18 mouse cellular contexts compared by ENCODE assay signal in the genomic region with DNA sequence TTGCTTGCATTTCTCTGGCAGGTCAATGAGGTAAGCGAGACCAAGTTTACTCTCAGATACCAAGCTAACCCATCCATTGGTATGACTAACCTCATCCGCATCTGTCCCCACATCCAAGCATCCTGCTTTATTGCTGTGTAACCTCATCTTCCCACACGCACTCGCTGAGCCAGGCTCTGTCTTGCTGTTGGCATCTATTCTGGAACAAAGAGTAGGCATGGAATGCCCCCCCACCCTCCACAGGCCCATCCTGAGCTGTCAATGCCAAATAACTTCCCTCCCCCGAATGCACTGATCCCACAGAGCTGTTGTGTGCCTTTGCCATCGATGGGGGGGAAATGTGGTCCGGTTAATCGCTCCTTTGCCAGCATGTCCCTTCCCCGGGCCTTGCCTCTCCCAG.
DNase-seq lines count a peak whose midpoint lies in the region; TF ChIP-seq lines count a peak whose summit lies in the region.
"Had no signal": no experiment of that assay in that cellular context is flagged by ENCODE, and none has a peak within 500 bp of the region (broad histone marks: within the 10 kb centered on the region; RNA-seq: fewer than 3 reads in every experiment).

No protein-coding gene starts in this region.

- peak overlapping the region; percentile 24; the same call in 1 of the 2 replicates for H3K27ac ChIP-seq in cortical plate, adult 2 months (ENCODE audit: insufficient read depth, low read length)
- H3K27ac ChIP-seq: embryonic facial prominence, embryonic 10.5 days; heart, embryonic 13.5 days; hindbrain, embryonic 15.5 days had no signal

- DNase-seq in frontal cortex, adult 2 months (ENCODE audit: extremely low spot score in 1 of 2, low spot score in 1 of 2) = peak; percentile 52 to 67
- no peak for DNase-seq in frontal cortex, postnatal 10 days (ENCODE audit: low spot score in 2 of 2)
- DNase-seq in layer of hippocampus, adult 9-11 months = peak; percentile 74
- DNase-seq in layer of hippocampus, adult 9-10 months (ENCODE audit: low spot score) = no peak
- DNase-seq in right cerebral cortex, adult 2 months (ENCODE audit: low spot score in 2 of 2) = peak; percentile 44 to 61
- DNase-seq in right cerebral cortex, postnatal 4 days = no peak
- DNase-seq in retina, postnatal 1 day = no peak
- DNase-seq: adrenal gland, postnatal 10 days; cerebellum, adult 18-20 months; cerebellum, adult 9-11 months; cerebellum, postnatal 36 days; gastrocnemius, postnatal 36 days; heart, adult 11 months; heart, postnatal 36 days had no signal

- TF ChIP-seq POLR2A in cortical plate, adult 2 months (IDR thresholded peaks at IDR 0.05; ENCODE audit: extremely low read depth, insufficient read depth, low read length) = no peak

- peaks cover 5% of the 10 kb centered on the region for H3K4me1 ChIP-seq in cortical plate, adult 2 months (ENCODE audit: control insufficient read depth, insufficient read depth, low read length)
- H3K4me1 ChIP-seq: embryonic facial prominence, embryonic 10.5 days; hindbrain, embryonic 15.5 days had no signal

- TF ChIP-seq CTCF in cortical plate, adult 2 months (IDR thresholded peaks at IDR 0.05; ENCODE audit: extremely low read depth, insufficient read depth, low read length) = no peak

- H3K4me3 ChIP-seq in cortical plate, adult 2 months (ENCODE audit: insufficient read depth, low read length) = no peak overlapping the region
- H3K4me3 ChIP-seq: embryonic facial prominence, embryonic 10.5 days; heart, embryonic 13.5 days; hindbrain, embryonic 15.5 days had no signal

Comparison
In these comparisons a context has a peak if more than half of its experiments do, and no peak if none do; other contexts are left out.
1. DNase-seq: peak in frontal cortex, adult 2 months (2 of 2), layer of hippocampus, adult 9-11 months (single experiment) and right cerebral cortex, adult 2 months (2 of 2); none in frontal cortex, postnatal 10 days (0 of 2), layer of hippocampus, adult 9-10 months (single experiment), right cerebral cortex, postnatal 4 days (single experiment) and retina, postnatal 1 day (single experiment).